Mouse (Mus musculus) kidney, adult 2 months (tissue): ENCODE measurements around the gene Asb8.

Source experiments
- CTCF ChIP-seq: fragments of 200-500 bp; conservative IDR thresholded peaks from 2 replicates; pipeline ENCODE4 v1.5.1; 2011; ENCODE audit warnings: low read depth, mild to moderate bottlenecking, control low read depth, low read length, moderate library complexity, mixed read lengths; ENCODE audit not compliant: insufficient read depth, insufficient read length
- POLR2A ChIP-seq: fragments of 200-500 bp; IDR thresholded peaks from one replicate; pipeline ENCODE4 v1.6.1; 2011; ENCODE audit warnings: low read depth, low read length, control low read depth

GRCm38 (mm10) chr15:98168622-98169004, 3.2 kb upstream of the Asb8 start:
- TF ChIP-seq POLR2A (no peak), CTCF (no peak)
